Mouse (Mus musculus) testis, adult 2 months (tissue): ENCODE measurements around the gene Rnf43. TPM values are rescaled to one million over a fixed set of nuclear protein-coding genes. Genes with fewer than 3 reads are reported as not detected.

Source experiments
- H3K27ac ChIP-seq: fragments of 200-500 bp; 2 replicates; pipeline ENCODE4 v1.5.1; 2012; ENCODE audit warnings: low read depth, low read length; ENCODE audit not compliant: control insufficient read depth, insufficient read depth
- H3K27me3 ChIP-seq: fragments of 200-500 bp; 2 replicates; pipeline ENCODE4 v1.6.1; 2012; ENCODE audit warnings: mild to moderate bottlenecking, low read length, moderate library complexity; ENCODE audit not compliant: control insufficient read depth, insufficient read depth
- H3K36me3 ChIP-seq: fragments of 200-500 bp; 2 replicates; pipeline ENCODE4 v1.6.1; 2012; ENCODE audit warnings: mild to moderate bottlenecking, low read length; ENCODE audit not compliant: control insufficient read depth, insufficient read depth
- H3K4me1 ChIP-seq: fragments of 200-500 bp; 2 replicates; pipeline ENCODE4 v1.6.1; 2012; ENCODE audit warnings: low read length; ENCODE audit not compliant: control insufficient read depth, insufficient read depth
- H3K4me3 ChIP-seq: fragments of 200-500 bp; 2 replicates; pipeline ENCODE4 v1.5.1; 2012; ENCODE audit warnings: low read depth, mild to moderate bottlenecking, low read length, moderate library complexity, mixed read lengths; ENCODE audit not compliant: control insufficient read depth
- CTCF ChIP-seq: fragments of 200-500 bp; IDR thresholded peaks from 2 replicates; pipeline ENCODE4 v1.5.1; 2012; ENCODE audit warnings: low read depth, mild to moderate bottlenecking, inconsistent platforms, low read length, moderate library complexity; ENCODE audit not compliant: control insufficient read depth, insufficient read depth, insufficient replicate concordance
- POLR2A ChIP-seq: fragments of 200-500 bp; IDR thresholded peaks from 2 replicates; pipeline ENCODE4 v1.6.1; 2012; ENCODE audit warnings: low read depth, mild to moderate bottlenecking, inconsistent platforms, low read length, moderate library complexity; ENCODE audit not compliant: control insufficient read depth
- polyA plus RNA-seq: library from polyadenylated mRNA; depleted of rRNA; stranded (reverse); fragments of >200 nt; gene quantifications from 2 replicates; pipeline ENCODE4 v1.2.3, GENCODE M21; 2012; rRNA removed

Rnf43 gene
- polyA plus RNA-seq, 1 experiment = 2.3 TPM

- Histone ChIP-seq H3K4me1 (peaks cover 14% of the 10 kb centered on the region), H3K27me3 (peaks cover 4% of the 10 kb centered on the region; the same call in 1 of the 2 replicates), H3K36me3 (no peaks in the 10 kb centered on the region), H3K27ac (no peak overlapping the region), H3K4me3 (peak overlapping the region; percentile 33)
- TF ChIP-seq POLR2A (no peak), CTCF (no peak)
Observed at GRCm38 (mm10) chr11:87778100-87778765, 115.7 kb downstream of the Rnf43 start.

GRCm38 (mm10) chr11:87778915-87779314, 116.4 kb downstream of the Rnf43 start:
- TF ChIP-seq POLR2A (no peak), CTCF (no peak)
- H3K4me3 ChIP-seq = no peak overlapping the region
- H3K36me3 ChIP-seq = no peaks in the 10 kb centered on the region
- no peak overlapping the region for H3K27ac ChIP-seq
- peaks cover 4% of the 10 kb centered on the region; the same call in 1 of the 2 replicates for H3K27me3 ChIP-seq
- peaks cover 14% of the 10 kb centered on the region for H3K4me1 ChIP-seq

DNA sequence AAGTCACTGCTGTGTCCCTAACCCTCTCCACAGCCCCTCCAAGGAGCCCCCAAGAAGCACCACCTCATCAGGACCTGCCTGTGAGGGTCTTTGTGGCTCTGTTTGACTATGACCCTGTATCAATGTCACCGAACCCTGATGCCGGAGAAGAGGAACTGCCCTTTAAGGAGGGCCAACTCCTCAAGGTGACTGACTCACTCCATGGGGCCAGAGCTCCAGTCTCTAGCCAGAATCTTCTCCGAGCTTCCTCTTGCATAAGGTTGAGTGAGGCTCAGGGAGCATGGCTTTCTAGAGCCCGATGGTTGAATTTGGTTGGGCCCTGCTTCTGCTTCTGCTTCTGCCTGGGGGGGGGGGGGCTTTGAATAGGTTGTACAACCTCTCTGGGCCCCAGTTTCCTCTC, 116.9 kb downstream of the Rnf43 start:
- TF ChIP-seq CTCF (no peak), POLR2A (no peak)
- H3K27ac ChIP-seq = no peak overlapping the region
- H3K36me3 ChIP-seq = no peaks in the 10 kb centered on the region
- peaks cover 14% of the 10 kb centered on the region for H3K4me1 ChIP-seq
- no peak overlapping the region for H3K4me3 ChIP-seq
- peaks cover 4% of the 10 kb centered on the region; the same call in 1 of the 2 replicates for H3K27me3 ChIP-seq

- Histone ChIP-seq H3K27ac (no peak overlapping the region), H3K36me3 (no peaks in the 10 kb centered on the region), H3K27me3 (peaks cover 4% of the 10 kb centered on the region; the same call in 1 of the 2 replicates), H3K4me3 (no peak overlapping the region), H3K4me1 (peaks cover 14% of the 10 kb centered on the region)
- TF ChIP-seq POLR2A = no peak
Observed at GRCm38 (mm10) chr11:87780130-87780529, 117.6 kb downstream of the Rnf43 start.

Other genes with a start within 250 kb of the Rnf43 start
- 92.8 and 97.9 TPM in 2 replicates for gene Gm11492, start 96.1 kb upstream of the Rnf43 start, polyA plus RNA-seq
- 159 and 174 TPM in 2 replicates for gene Sept4, start 93.8 kb upstream of the Rnf43 start, polyA plus RNA-seq
- 33.6 and 33.7 TPM in 2 replicates for gene Mtmr4, start 70.6 kb upstream of the Rnf43 start, polyA plus RNA-seq
- gene Hsf5, start 45.6 kb upstream of the Rnf43 start, polyA plus RNA-seq = 89.4 and 90.3 TPM in 2 replicates
- 50.9 and 54.9 TPM in 2 replicates for gene Supt4a, start 74.8 kb downstream of the Rnf43 start, polyA plus RNA-seq
- gene Tspoap1, start 97.8 kb downstream of the Rnf43 start, polyA plus RNA-seq = 10.3 and 11.8 TPM in 2 replicates
- 1.9 and 5.5 TPM in 2 replicates for gene Mpo, start 130.9 kb downstream of the Rnf43 start, polyA plus RNA-seq
- gene Lpo, start 165.6 kb downstream of the Rnf43 start, polyA plus RNA-seq = 4.9 and 11.1 TPM in 2 replicates
- gene Mks1, start 190.5 kb downstream of the Rnf43 start, polyA plus RNA-seq = 19.0 and 20.6 TPM in 2 replicates
- 0.05 TPM in 1 of 2 replicates, not detected in the other for gene Epx, start 212.8 kb downstream of the Rnf43 start, polyA plus RNA-seq
- not detected in 2 replicates for gene Olfr462, start 229.5 kb downstream of the Rnf43 start, polyA plus RNA-seq
- not detected in 2 replicates for gene Olfr463, start 234.7 kb downstream of the Rnf43 start, polyA plus RNA-seq